Mouse (Mus musculus) stomach, postnatal 0 days (tissue): Measurements from ENCODE around the gene Dtx4.

Experiments
- CTCF ChIP-seq: IDR thresholded peaks from 2 replicates; pipeline ENCODE4 v1.5.1; 2016; ENCODE audit warnings: antibody characterized with exemption, low read depth, mild to moderate bottlenecking, moderate library complexity
- EP300 ChIP-seq: optimal IDR thresholded peaks from 2 replicates; pipeline ENCODE3; 2016; ENCODE audit warnings: antibody characterized with exemption

DNA sequence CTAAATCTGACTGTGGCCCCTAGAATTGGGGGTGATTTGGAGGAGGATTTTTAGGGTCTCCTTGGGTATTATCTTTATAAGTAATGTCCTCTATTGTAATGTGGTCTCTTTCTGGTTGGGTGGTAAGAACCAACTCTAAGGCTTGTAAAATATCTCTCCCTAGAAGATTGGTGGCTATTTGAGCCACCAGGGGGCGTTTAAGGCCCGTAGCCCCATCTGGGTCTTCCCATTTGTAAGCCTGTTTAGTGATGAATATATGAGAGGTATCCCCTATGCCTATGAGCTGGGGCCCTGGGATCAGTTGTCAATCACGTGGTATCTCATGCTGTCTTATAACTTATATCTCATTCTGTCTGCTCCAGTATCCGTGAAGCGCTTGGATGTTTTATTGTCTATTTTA lies 47.9 kb upstream of the Dtx4 start:
- TF ChIP-seq CTCF = peak; percentile 66
- no peak for TF ChIP-seq EP300
